Mouse (Mus musculus) hindbrain, embryonic 15.5 days (tissue): ENCODE data around the gene Grk2. TPM values are rescaled to one million over a fixed set of nuclear protein-coding genes. Genes with fewer than 3 reads are reported as not detected.
A peak's percentile ranks its signal among the peaks of the same experiment; 100 is the strongest.

ENCODE experiments used
- ATAC-seq: fragments of 200-750 bp; cut with Nextera tagmentation; 2 replicates; pipeline ENCODE4 v1.8.0; 2017; ENCODE audit warnings: low read depth, moderate number of reproducible peaks, moderate TSS enrichment; ENCODE audit not compliant: low FRiP score
- H3K27ac ChIP-seq: fragments of 300-500 bp; sonication (generic); replicated peaks from 2 replicates; pipeline ENCODE4 v1.5.1; 2015; ENCODE audit warnings: mild to moderate bottlenecking, inconsistent platforms
- H3K27me3 ChIP-seq: fragments of 300-500 bp; sonication (generic); 2 replicates; pipeline ENCODE4 v1.6.1; 2015; ENCODE audit warnings: control low read depth, inconsistent platforms
- H3K36me3 ChIP-seq: fragments of 300-500 bp; sonication (generic); 2 replicates; pipeline ENCODE4 v1.6.1; 2015; ENCODE audit warnings: control low read depth, inconsistent platforms
- H3K4me1 ChIP-seq: fragments of 300-500 bp; sonication (generic); replicated peaks from 2 replicates; pipeline ENCODE4 v1.6.1; 2015; ENCODE audit warnings: control low read depth, inconsistent platforms
- H3K4me2 ChIP-seq: fragments of 300-500 bp; sonication (generic); 2 replicates; pipeline ENCODE4 v1.6.1; 2015; ENCODE audit warnings: moderate library complexity, mild to moderate bottlenecking, inconsistent platforms
- H3K4me3 ChIP-seq: fragments of 300-500 bp; sonication (generic); 2 replicates; pipeline ENCODE4 v1.5.1; 2015; ENCODE audit warnings: mild to moderate bottlenecking, inconsistent platforms
- H3K9ac ChIP-seq: fragments of 300-500 bp; sonication (generic); 2 replicates; pipeline ENCODE4 v1.6.1; 2015; ENCODE audit warnings: inconsistent platforms
- H3K9me3 ChIP-seq: fragments of 300-500 bp; sonication (generic); 2 replicates; pipeline ENCODE4 v1.6.1; 2016; ENCODE audit warnings: control low read depth, inconsistent platforms
- WGBS: fragments of 180-500 bp; shearing (Covaris S2); methylation state at CpG from one replicate; pipeline ENCODE4 v1.1.7; 2015; 5-methylcytosine and 5-hydroxymethylcytosine counted together
- polyA plus RNA-seq: library from polyadenylated mRNA; unstranded; fragments of >200 nt; fragmentation: Nextera tagmentation; extraction: Ambion mirVana; gene quantifications from 2 replicates; pipeline ENCODE4 v1.2.1, GENCODE M21; 2015

The Grk2 gene
- polyA plus RNA-seq, 1 experiment from 2014 or later: 31.9 TPM

GRCm38 (mm10) chr19:4322134-4322533, 16.1 kb upstream of the Grk2 start:
- Histone ChIP-seq H3K4me1 (no peaks in the 10 kb centered on the region), H3K9ac (no peak overlapping the region), H3K36me3 (peaks cover 94% of the 10 kb centered on the region), H3K9me3 (no peaks in the 10 kb centered on the region), H3K27ac (no peak overlapping the region), H3K4me2 (no peak overlapping the region), H3K4me3 (no peak overlapping the region), H3K27me3 (no peaks in the 10 kb centered on the region)
- no peak for ATAC-seq
- 95% methylated on average over 3 of the region's 3 CpGs for WGBS

GRCm38 (mm10) chr19:4321622-4322021, 15.6 kb upstream of the Grk2 start:
- ATAC-seq: no peak
- H3K4me3 ChIP-seq: no peak overlapping the region
- H3K9me3 ChIP-seq: no peaks in the 10 kb centered on the region
- H3K27ac ChIP-seq: no peak overlapping the region
- H3K9ac ChIP-seq: no peak overlapping the region
- no peaks in the 10 kb centered on the region for H3K4me1 ChIP-seq
- no peaks in the 10 kb centered on the region for H3K27me3 ChIP-seq
- 91% methylated on average over 1 of the region's 1 CpGs for WGBS
- no peak overlapping the region for H3K4me2 ChIP-seq
- peaks cover 92% of the 10 kb centered on the region for H3K36me3 ChIP-seq

- H3K27ac ChIP-seq: no peak overlapping the region
- H3K36me3 ChIP-seq: peaks cover 83% of the 10 kb centered on the region
- H3K4me2 ChIP-seq: no peak overlapping the region
- ATAC-seq: no peak
- H3K4me3 ChIP-seq: no peak overlapping the region
- 79% methylated on average over 4 of the region's 4 CpGs for WGBS
- no peaks in the 10 kb centered on the region for H3K9me3 ChIP-seq
- H3K4me1 ChIP-seq: no peaks in the 10 kb centered on the region
- no peak overlapping the region for H3K9ac ChIP-seq
- H3K27me3 ChIP-seq: no peaks in the 10 kb centered on the region
These were observed 13.2 kb upstream of the Grk2 start for GRCm38 (mm10) chr19:4319272-4319671.

- 91% methylated on average over 3 of the region's 3 CpGs for WGBS
- H3K36me3 ChIP-seq: peaks cover 69% of the 10 kb centered on the region
These were observed 11.2 kb upstream of the Grk2 start for GRCm38 (mm10) chr19:4317181-4317580.

GRCm38 (mm10) chr19:4315223-4315944, 9.4 kb upstream of the Grk2 start:
- H3K4me1 ChIP-seq: no peaks in the 10 kb centered on the region
- peaks cover 53% of the 10 kb centered on the region for H3K36me3 ChIP-seq
- WGBS: 77% methylated on average over 6 of the region's 6 CpGs
- no peaks in the 10 kb centered on the region for H3K27me3 ChIP-seq
- no peak overlapping the region for H3K27ac ChIP-seq
- no peaks in the 10 kb centered on the region for H3K9me3 ChIP-seq
- no peak for ATAC-seq
- no peak overlapping the region for H3K4me3 ChIP-seq
- no peak overlapping the region for H3K4me2 ChIP-seq
- H3K9ac ChIP-seq: no peak overlapping the region

More at GRCm38 (mm10) chr19:4317181-4317580, 11.2 kb upstream of the Grk2 start:
- no peak overlapping the region for H3K4me3 ChIP-seq
- no peaks in the 10 kb centered on the region for H3K4me1 ChIP-seq
- H3K9ac ChIP-seq: no peak overlapping the region
- H3K4me2 ChIP-seq: no peak overlapping the region
- ATAC-seq: no peak
- H3K9me3 ChIP-seq: no peaks in the 10 kb centered on the region
- H3K27ac ChIP-seq: no peak overlapping the region
- no peaks in the 10 kb centered on the region for H3K27me3 ChIP-seq

- Histone ChIP-seq H3K4me3 (no peak overlapping the region), H3K27ac (no peak overlapping the region), H3K9me3 (no peaks in the 10 kb centered on the region), H3K9ac (no peak overlapping the region; the same call in 1 of the 2 replicates), H3K4me2 (no peak overlapping the region), H3K36me3 (peaks cover 8% of the 10 kb centered on the region; the same call in 1 of the 2 replicates), H3K4me1 (peaks cover 17% of the 10 kb centered on the region), H3K27me3 (no peaks in the 10 kb centered on the region)
- ATAC-seq: peak; percentile 28; the same call in 1 of the 2 replicates
These were observed 3.8 kb upstream of the Grk2 start for GRCm38 (mm10) chr19:4309776-4310185.

- Histone ChIP-seq H3K4me2 (no peak overlapping the region), H3K9ac (no peak overlapping the region; the same call in 1 of the 2 replicates), H3K4me3 (no peak overlapping the region), H3K4me1 (peaks cover 22% of the 10 kb centered on the region), H3K9me3 (no peaks in the 10 kb centered on the region), H3K27me3 (no peaks in the 10 kb centered on the region), H3K27ac (no peak overlapping the region), H3K36me3 (peaks cover 5% of the 10 kb centered on the region; the same call in 1 of the 2 replicates)
- 92% methylated on average over 4 of the region's 4 CpGs for WGBS
- no peak for ATAC-seq
These were observed 3.3 kb upstream of the Grk2 start for GRCm38 (mm10) chr19:4309302-4309701.

- H3K27ac ChIP-seq: peak overlapping the region; percentile 86
- peak; percentile 67 for ATAC-seq
- peak overlapping the region; percentile 92 for H3K9ac ChIP-seq
- H3K9me3 ChIP-seq: no peaks in the 10 kb centered on the region
- peak overlapping the region; percentile 92 for H3K4me3 ChIP-seq
- H3K36me3 ChIP-seq: no peaks in the 10 kb centered on the region
- H3K4me2 ChIP-seq: peak overlapping the region; percentile 83
- no peaks in the 10 kb centered on the region for H3K27me3 ChIP-seq
- WGBS: under 1% methylated on average over 65 of the region's 68 CpGs
- H3K4me1 ChIP-seq: peaks cover 59% of the 10 kb centered on the region
These were observed 382 bp downstream of the Grk2 start for GRCm38 (mm10) chr19:4305491-4306189.

GRCm38 (mm10) chr19:4304871-4305321, 1.1 kb downstream of the Grk2 start:
- H3K36me3 ChIP-seq: no peaks in the 10 kb centered on the region
- peak overlapping the region; percentile 92 for H3K4me3 ChIP-seq
- H3K27me3 ChIP-seq: no peaks in the 10 kb centered on the region
- peaks cover 66% of the 10 kb centered on the region for H3K4me1 ChIP-seq
- WGBS: 58% methylated on average over 4 of the region's 4 CpGs
- H3K4me2 ChIP-seq: peak overlapping the region; percentile 83
- no peaks in the 10 kb centered on the region for H3K9me3 ChIP-seq
- no peak for ATAC-seq
- H3K27ac ChIP-seq: peak overlapping the region; percentile 86; the same call in 1 of the 2 replicates
- H3K9ac ChIP-seq: peak overlapping the region; percentile 92

- H3K9ac ChIP-seq: peak overlapping the region; percentile 92; the same call in 1 of the 2 replicates
- H3K4me3 ChIP-seq: peak overlapping the region; percentile 92
- H3K27me3 ChIP-seq: no peaks in the 10 kb centered on the region
- H3K36me3 ChIP-seq: no peaks in the 10 kb centered on the region
- H3K27ac ChIP-seq: 0 out of 2 replicates have a peak overlapping the region, but pooled peaks have one; percentile 20
- peak overlapping the region; percentile 83 for H3K4me2 ChIP-seq
- H3K4me1 ChIP-seq: peaks cover 72% of the 10 kb centered on the region
- 80% methylated on average over 5 of the region's 5 CpGs for WGBS
- no peak for ATAC-seq
- no peaks in the 10 kb centered on the region for H3K9me3 ChIP-seq
These were observed 1.7 kb downstream of the Grk2 start for GRCm38 (mm10) chr19:4304251-4304821.

- H3K4me1 ChIP-seq: peaks cover 72% of the 10 kb centered on the region
- H3K36me3 ChIP-seq: no peaks in the 10 kb centered on the region
- peak overlapping the region; percentile 77; the same call in 1 of the 2 replicates for H3K27ac ChIP-seq
- no peak overlapping the region for H3K9ac ChIP-seq
- 87% methylated on average over 5 of the region's 5 CpGs for WGBS
- no peak for ATAC-seq
- 0 out of 2 replicates have a peak overlapping the region, but pooled peaks have one; percentile 5 for H3K4me3 ChIP-seq
- H3K9me3 ChIP-seq: no peaks in the 10 kb centered on the region
- H3K27me3 ChIP-seq: no peaks in the 10 kb centered on the region
- peak overlapping the region; percentile 83 for H3K4me2 ChIP-seq
These were observed 2.4 kb downstream of the Grk2 start for GRCm38 (mm10) chr19:4303640-4303995.
